8 mouse cellular contexts compared by ENCODE assay signal in the genomic region with DNA sequence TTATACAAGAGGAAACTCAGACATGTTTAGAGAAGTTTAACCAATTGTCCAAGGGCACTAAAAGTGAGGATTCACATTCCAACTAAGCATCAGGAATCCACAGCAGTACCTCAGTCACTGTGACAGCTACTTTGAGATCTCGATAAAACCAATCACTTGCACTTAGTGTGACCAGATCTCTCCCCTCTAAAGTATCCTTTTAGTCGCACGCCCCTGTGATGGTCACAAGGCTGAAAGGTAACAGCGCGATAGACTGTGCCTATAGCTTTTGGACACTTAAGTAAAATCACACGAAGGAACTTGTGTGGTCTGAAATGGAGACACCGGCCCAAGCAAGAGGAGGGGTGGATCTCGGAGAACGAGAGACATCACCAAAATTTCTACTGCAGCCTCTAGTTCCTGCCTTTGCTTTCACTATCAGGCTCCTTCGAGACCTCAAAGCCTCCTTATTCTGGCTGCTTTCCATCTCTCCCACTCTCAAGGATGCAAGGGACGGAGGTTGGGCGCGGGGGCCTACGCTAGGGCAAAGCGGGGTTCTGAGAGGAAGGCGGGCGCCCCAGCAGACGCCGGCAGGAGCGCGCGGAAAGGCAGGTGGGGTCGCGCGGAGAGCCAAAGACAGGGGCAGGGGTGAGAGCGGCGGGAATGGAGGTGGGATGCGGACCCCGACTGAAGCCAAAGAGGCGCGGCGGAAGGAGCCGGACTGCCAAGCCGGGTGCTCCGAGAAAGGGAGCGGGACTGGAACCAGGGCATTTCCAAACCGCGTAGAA. TPM values are rescaled to one million over a fixed set of nuclear protein-coding genes. Genes with fewer than 3 reads are reported as not detected.
DNase-seq lines count a peak whose midpoint lies in the region; ATAC-seq lines count a peak whose summit lies in the region.

A gene (plus strand): TSS at position 518 of the 767 bp plus-strand sequence.

- peak; percentile 55 for DNase-seq in embryo, embryonic 10 days (ENCODE audit: low spot score)
- DNase-seq in embryo, embryonic 9.5 days (ENCODE audit: extremely low spot score), result no peak
- DNase-seq in cerebellum, adult 9-10 months, result peak; percentile 54
- DNase-seq in gastrocnemius, postnatal 25 days, result peak; percentile 19
- DNase-seq in induced T-regulatory cell, adult 2 months (ENCODE audit: low read depth), result peak; percentile 66
- DNase-seq in left cerebral cortex, postnatal 4 days, result peak; percentile 47
- peak; percentile 10 for DNase-seq in skeletal muscle tissue, adult 2 months (ENCODE audit: low read depth, low spot score)

- intact Hi-C loops in left cerebral cortex, postnatal 4 days (cut with DNase I), result no loop called here

- ATAC-seq in megakaryocyte-erythroid progenitor cell, adult 5-6 weeks (replicated peaks; ENCODE audit: low FRiP score, low TSS enrichment, poor library complexity, severe bottlenecking), result peak; percentile 56

RNA-seq across cellular contexts. Expression of the gene that starts here (rescaled TPM):
- not detected for total RNA-seq in gastrocnemius, postnatal 25 days (2021)
- 1 to 10 TPM; 2.7 to 2.8 TPM for total RNA-seq in left cerebral cortex, postnatal 4 days (2021)
- total RNA-seq in megakaryocyte-erythroid progenitor cell, adult 5-6 weeks (2014; fragmentation: Nextera tagmentation), result not detected in 2 replicates
- 3.8 TPM in 1 of 2 replicates, not detected in the other for total RNA-seq in megakaryocyte-erythroid progenitor cell, adult 5-6 weeks (2017)

Comparison
In these comparisons a context has a peak if more than half of its experiments do, and no peak if none do; other contexts are left out.
1. Peak in DNase-seq in gastrocnemius, postnatal 25 days; RNA of the gene not detected or under 1 TPM.